Mouse (Mus musculus): ENCODE data around the gene Tmem198. TPM values are rescaled to one million over a fixed set of nuclear protein-coding genes. Genes with fewer than 3 reads are reported as not detected.

Gene Tmem198
- polyA plus RNA-seq, 1 experiment: 3.6 TPM

GRCm38 (mm10) chr1:75447265-75448051 lies 31.9 kb upstream of the Tmem198 start:
- Histone ChIP-seq H3K27me3 (ENCODE audit: control insufficient read depth, insufficient read depth, low read length) (peaks cover 54% of the 10 kb centered on the region), H3K27ac (ENCODE audit: insufficient read depth, low read depth, low read length) (no peak overlapping the region), H3K4me3 (ENCODE audit: low read depth, low read length) (peak overlapping the region; percentile 47), H3K4me1 (ENCODE audit: control insufficient read depth, insufficient read depth, insufficient read length, low read length) (peaks cover 8% of the 10 kb centered on the region), H3K36me3 (ENCODE audit: control insufficient read depth, insufficient read depth, low read length) (peaks cover 2% of the 10 kb centered on the region)
- 4% methylated on average over 10 of the region's 10 CpGs for WGBS
- no peak for TF ChIP-seq CTCF (IDR thresholded peaks at IDR 0.05; ENCODE audit: extremely low read depth, insufficient read length, insufficient replicate concordance, low read depth, low read length)
- no peak for TF ChIP-seq POLR2A (IDR thresholded peaks at IDR 0.05; ENCODE audit: low read depth, low read length)

GRCm38 (mm10) chr1:75448052-75448431 lies 31.3 kb upstream of the Tmem198 start:
- Histone ChIP-seq H3K27ac (ENCODE audit: insufficient read depth, low read depth, low read length) (no peak overlapping the region), H3K27me3 (ENCODE audit: control insufficient read depth, insufficient read depth, low read length) (peaks cover 54% of the 10 kb centered on the region), H3K4me1 (ENCODE audit: control insufficient read depth, insufficient read depth, insufficient read length, low read length) (peaks cover 8% of the 10 kb centered on the region), H3K36me3 (ENCODE audit: control insufficient read depth, insufficient read depth, low read length) (no peaks in the 10 kb centered on the region; the same call in 1 of the 2 replicates), H3K4me3 (ENCODE audit: low read depth, low read length) (no peak overlapping the region)
- 8% methylated on average over 7 of the region's 7 CpGs for WGBS
- TF ChIP-seq POLR2A (IDR thresholded peaks at IDR 0.05; ENCODE audit: low read depth, low read length): no peak
- no peak for TF ChIP-seq CTCF (IDR thresholded peaks at IDR 0.05; ENCODE audit: extremely low read depth, insufficient read length, insufficient replicate concordance, low read depth, low read length)

GRCm38 (mm10) chr1:75448937-75449336 lies 30.4 kb upstream of the Tmem198 start:
- H3K36me3 ChIP-seq (ENCODE audit: control insufficient read depth, insufficient read depth, low read length): no peaks in the 10 kb centered on the region
- peaks cover 8% of the 10 kb centered on the region for H3K4me1 ChIP-seq (ENCODE audit: control insufficient read depth, insufficient read depth, insufficient read length, low read length)
- WGBS: 10% methylated on average over 14 of the region's 14 CpGs
- H3K27ac ChIP-seq (ENCODE audit: insufficient read depth, low read depth, low read length): no peak overlapping the region
- H3K27me3 ChIP-seq (ENCODE audit: control insufficient read depth, insufficient read depth, low read length): peaks cover 54% of the 10 kb centered on the region
- no peak overlapping the region for H3K4me3 ChIP-seq (ENCODE audit: low read depth, low read length)
- TF ChIP-seq CTCF (IDR thresholded peaks at IDR 0.05; ENCODE audit: extremely low read depth, insufficient read length, insufficient replicate concordance, low read depth, low read length) (no peak), POLR2A (IDR thresholded peaks at IDR 0.05; ENCODE audit: low read depth, low read length) (no peak)

GRCm38 (mm10) chr1:75449377-75450135 lies 29.8 kb upstream of the Tmem198 start:
- Histone ChIP-seq H3K36me3 (ENCODE audit: control insufficient read depth, insufficient read depth, low read length) (no peaks in the 10 kb centered on the region), H3K4me3 (ENCODE audit: low read depth, low read length) (no peak overlapping the region), H3K4me1 (ENCODE audit: control insufficient read depth, insufficient read depth, insufficient read length, low read length) (peaks cover 8% of the 10 kb centered on the region), H3K27me3 (ENCODE audit: control insufficient read depth, insufficient read depth, low read length) (peaks cover 54% of the 10 kb centered on the region), H3K27ac (ENCODE audit: insufficient read depth, low read depth, low read length) (no peak overlapping the region)
- 8% methylated on average over 8 of the region's 8 CpGs for WGBS
- TF ChIP-seq POLR2A (IDR thresholded peaks at IDR 0.05; ENCODE audit: low read depth, low read length): no peak
- no peak for TF ChIP-seq CTCF (IDR thresholded peaks at IDR 0.05; ENCODE audit: extremely low read depth, insufficient read length, insufficient replicate concordance, low read depth, low read length)

GRCm38 (mm10) chr1:75450314-75451005 lies 28.9 kb upstream of the Tmem198 start, which contains the start of gene Asic4:
Gene Asic4, plus strand, starts transcription at chr1:75450436.
- H3K27ac ChIP-seq (ENCODE audit: insufficient read depth, low read depth, low read length): no peak within 1 kb of the TSS
- H3K4me1 ChIP-seq (ENCODE audit: control insufficient read depth, insufficient read depth, insufficient read length, low read length): peaks cover 8% of the 10 kb centered on the region
- H3K36me3 ChIP-seq (ENCODE audit: control insufficient read depth, insufficient read depth, low read length): no peaks in the 10 kb centered on the region
- no peak for TF ChIP-seq POLR2A (IDR thresholded peaks at IDR 0.05; ENCODE audit: low read depth, low read length)
- TF ChIP-seq CTCF (IDR thresholded peaks at IDR 0.05; ENCODE audit: extremely low read depth, insufficient read length, insufficient replicate concordance, low read depth, low read length): no peak
- H3K27me3 ChIP-seq (ENCODE audit: control insufficient read depth, insufficient read depth, low read length): peaks cover 54% of the 10 kb centered on the region
- no peak within 1 kb of the TSS for H3K4me3 ChIP-seq (ENCODE audit: low read depth, low read length)
- 6% methylated on average over 35 of the region's 35 CpGs for WGBS

GRCm38 (mm10) chr1:75451900-75452299 lies 27.4 kb upstream of the Tmem198 start:
- Histone ChIP-seq H3K27ac (ENCODE audit: insufficient read depth, low read depth, low read length) (no peak overlapping the region), H3K4me1 (ENCODE audit: control insufficient read depth, insufficient read depth, insufficient read length, low read length) (peaks cover 6% of the 10 kb centered on the region), H3K4me3 (ENCODE audit: low read depth, low read length) (no peak overlapping the region), H3K36me3 (ENCODE audit: control insufficient read depth, insufficient read depth, low read length) (no peaks in the 10 kb centered on the region), H3K27me3 (ENCODE audit: control insufficient read depth, insufficient read depth, low read length) (peaks cover 47% of the 10 kb centered on the region)
- 85% methylated on average over 5 of the region's 5 CpGs for WGBS
- TF ChIP-seq CTCF (IDR thresholded peaks at IDR 0.05; ENCODE audit: extremely low read depth, insufficient read length, insufficient replicate concordance, low read depth, low read length) (no peak), POLR2A (IDR thresholded peaks at IDR 0.05; ENCODE audit: low read depth, low read length) (no peak)
